Mouse (Mus musculus): Measurements from ENCODE around the gene Klhdc10. TPM values are rescaled to one million over a fixed set of nuclear protein-coding genes. Genes with fewer than 3 reads are reported as not detected.

Gene Klhdc10
- polyA plus RNA-seq, 1 experiment from 2014 or later = 12.0 TPM

DNA sequence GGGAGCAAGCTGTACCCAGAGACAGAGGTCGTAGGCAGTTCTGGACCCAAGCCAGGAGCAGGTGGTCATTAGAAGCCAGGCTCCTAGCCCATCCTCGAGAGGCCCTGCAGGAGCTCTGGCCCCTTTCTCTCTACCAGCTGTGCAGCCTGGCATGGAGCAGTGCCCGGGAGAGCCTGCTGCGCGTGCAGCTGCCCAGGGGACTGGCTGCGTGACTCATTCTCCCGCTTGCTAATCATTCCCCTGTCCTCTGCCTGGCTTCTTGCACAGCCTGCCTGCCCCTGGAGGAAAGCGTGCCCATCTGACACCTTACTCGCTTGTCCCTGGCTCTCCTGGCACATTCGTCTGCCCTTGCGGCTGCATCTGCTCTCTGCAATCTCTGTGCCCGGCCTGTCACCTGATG is 67.7 kb downstream of the Klhdc10 start:
- no peak overlapping the region for H3K27ac ChIP-seq
- H3K79me2 ChIP-seq (ENCODE audit: inconsistent target) = no peaks in the 10 kb centered on the region
- no peaks in the 10 kb centered on the region for H3K36me3 ChIP-seq (ENCODE audit: inconsistent target)
- whole genome bisulfite sequencing (ENCODE audit: missing documents) = 95% methylated on average over 12 of the region's 12 CpGs
- no peak overlapping the region for H3K4me3 ChIP-seq (ENCODE audit: inconsistent target)

DNA sequence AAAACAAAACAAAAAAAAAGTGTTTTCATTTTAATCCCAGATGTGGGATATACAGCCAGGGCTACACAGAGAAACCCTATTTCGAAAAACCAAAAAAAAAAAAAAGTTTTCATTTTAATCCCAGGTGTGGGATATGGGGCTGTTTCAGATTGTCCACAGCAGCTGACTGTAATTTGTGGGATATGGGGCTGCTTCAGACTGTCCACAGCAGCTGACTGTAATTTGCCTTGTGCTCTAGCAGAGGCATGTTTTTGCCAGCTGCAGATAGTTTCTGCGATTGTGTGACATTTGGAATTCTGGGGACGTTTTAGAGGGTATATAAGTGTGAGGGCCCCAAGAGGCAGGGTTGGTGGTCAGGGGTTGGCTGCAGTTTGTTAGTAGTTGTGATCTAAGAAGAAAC is 70.0 kb downstream of the Klhdc10 start:
- 97% methylated on average over 3 of the region's 3 CpGs for WGBS (ENCODE audit: missing documents)
- Histone ChIP-seq H3K4me3 (ENCODE audit: inconsistent target) (no peak overlapping the region), H3K36me3 (ENCODE audit: inconsistent target) (no peaks in the 10 kb centered on the region), H3K27ac (no peak overlapping the region), H3K79me2 (ENCODE audit: inconsistent target) (no peaks in the 10 kb centered on the region)

DNA sequence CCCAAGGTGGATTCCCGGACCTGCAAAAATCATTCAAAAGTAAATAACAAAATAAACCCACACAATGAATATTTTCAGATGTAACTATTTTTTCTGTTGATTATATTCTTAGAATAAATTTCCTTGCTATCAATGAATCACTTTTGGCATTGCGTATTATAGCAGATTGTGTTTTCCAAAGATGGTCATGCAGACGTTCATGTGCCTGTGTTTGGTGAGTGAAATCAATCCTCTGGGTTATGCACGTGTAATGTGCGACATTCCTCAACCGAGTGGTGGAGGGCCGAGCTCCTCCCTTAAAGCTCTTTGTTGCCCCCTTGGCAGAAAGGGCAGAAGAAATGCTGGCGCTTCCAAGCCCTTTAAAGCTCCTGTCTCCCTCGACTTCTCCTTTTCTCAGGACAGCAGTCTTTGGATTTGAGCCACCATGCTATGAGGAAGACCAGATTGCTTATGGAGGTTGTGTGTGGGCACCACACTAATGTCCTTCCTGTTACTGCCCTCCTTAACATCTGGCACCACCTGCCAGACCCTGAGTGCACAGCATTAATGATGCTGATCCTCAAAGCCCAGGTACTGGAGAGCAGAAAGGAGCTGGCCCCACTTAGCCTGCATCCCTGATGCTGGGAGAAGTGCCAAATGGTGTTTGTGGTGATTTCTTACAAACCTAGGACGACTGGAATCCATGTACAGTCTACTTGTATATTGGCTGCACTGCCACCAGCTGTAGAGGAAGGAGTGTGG is 74.5 kb downstream of the Klhdc10 start:
- H3K4me3 ChIP-seq (ENCODE audit: inconsistent target) = no peak overlapping the region
- no peaks in the 10 kb centered on the region for H3K79me2 ChIP-seq (ENCODE audit: inconsistent target)
- no peak overlapping the region for H3K27ac ChIP-seq
- H3K36me3 ChIP-seq (ENCODE audit: inconsistent target) = peaks cover 22% of the 10 kb centered on the region
- WGBS (ENCODE audit: missing documents) = 72% methylated on average over 10 of the region's 10 CpGs

DNA sequence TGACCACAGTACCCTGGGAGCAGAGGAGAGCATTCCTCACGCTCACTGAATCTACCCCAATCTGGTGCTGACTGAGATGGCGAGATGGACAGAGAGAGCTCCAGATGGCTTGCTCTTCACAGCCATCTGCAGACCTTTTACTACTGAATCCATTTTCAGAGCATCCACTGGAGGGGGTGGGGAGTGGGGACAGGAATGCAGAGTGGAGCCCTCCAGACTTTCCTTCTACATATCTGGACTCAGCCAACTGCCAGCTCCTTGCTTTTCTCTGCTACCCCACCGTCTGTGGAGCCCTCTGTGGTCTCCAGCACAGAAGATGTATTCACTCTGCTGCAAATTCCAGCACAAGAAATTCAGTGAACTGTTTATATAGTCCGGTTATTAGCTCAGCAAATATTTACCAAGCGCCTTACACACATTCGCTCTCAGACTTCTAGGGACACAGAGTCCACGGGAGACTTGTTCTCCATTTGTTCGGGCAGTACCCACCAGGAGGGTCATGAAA is 75.6 kb downstream of the Klhdc10 start:
- Histone ChIP-seq H3K79me2 (ENCODE audit: inconsistent target) (no peaks in the 10 kb centered on the region), H3K4me3 (ENCODE audit: inconsistent target) (no peak overlapping the region), H3K27ac (no peak overlapping the region), H3K36me3 (ENCODE audit: inconsistent target) (peaks cover 32% of the 10 kb centered on the region)
- WGBS (ENCODE audit: missing documents) = 92% methylated on average over 8 of the region's 8 CpGs

DNA sequence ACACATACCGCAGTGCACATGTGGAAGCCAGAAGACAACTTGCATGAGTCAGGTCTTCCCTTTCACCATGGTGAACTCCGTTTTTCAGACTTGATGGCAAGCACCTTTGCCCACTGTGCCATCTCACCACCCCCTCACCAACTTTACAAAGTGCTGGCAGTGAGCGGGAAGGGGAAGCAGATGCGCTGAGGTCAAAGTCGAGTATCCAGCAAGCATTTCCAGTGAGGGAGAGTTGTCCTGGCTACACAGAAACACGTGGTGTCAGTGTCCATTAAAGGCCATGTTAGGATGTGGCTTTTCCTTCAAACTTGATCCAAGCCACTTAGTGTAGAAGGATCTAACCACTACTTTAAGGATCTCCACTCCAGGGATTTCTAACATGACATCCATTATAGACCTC is 76.1 kb downstream of the Klhdc10 start:
- Histone ChIP-seq H3K4me3 (ENCODE audit: inconsistent target) (no peak overlapping the region), H3K79me2 (ENCODE audit: inconsistent target) (no peaks in the 10 kb centered on the region), H3K27ac (no peak overlapping the region), H3K36me3 (ENCODE audit: inconsistent target) (peaks cover 37% of the 10 kb centered on the region)
- WGBS (ENCODE audit: missing documents) = 94% methylated on average over 6 of the region's 6 CpGs

DNA sequence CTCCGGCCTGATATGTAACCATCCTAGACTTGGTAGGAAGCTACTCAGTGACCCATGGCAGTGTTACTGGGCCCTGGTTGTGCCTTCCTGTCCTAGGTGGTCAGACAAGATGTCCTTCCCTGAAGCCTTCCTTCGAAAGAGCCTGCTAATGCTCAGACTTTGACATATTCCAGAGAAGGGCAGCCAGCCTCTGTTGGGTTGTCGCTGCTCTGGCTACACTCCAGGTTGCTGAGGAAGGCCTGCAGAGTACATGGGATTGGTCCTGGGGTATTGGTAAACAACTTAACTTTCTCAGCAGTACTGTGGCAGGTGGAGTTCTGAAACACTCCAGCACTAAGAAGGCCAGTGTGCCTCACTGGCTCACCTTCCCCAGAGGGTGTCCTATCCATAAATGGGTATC is 77.8 kb downstream of the Klhdc10 start:
- peaks cover 53% of the 10 kb centered on the region for H3K36me3 ChIP-seq (ENCODE audit: inconsistent target)
- 97% methylated on average over 3 of the region's 3 CpGs for WGBS (ENCODE audit: missing documents)
- H3K79me2 ChIP-seq (ENCODE audit: inconsistent target) = no peaks in the 10 kb centered on the region
- H3K27ac ChIP-seq = no peak overlapping the region
- H3K4me3 ChIP-seq (ENCODE audit: inconsistent target) = no peak overlapping the region

DNA sequence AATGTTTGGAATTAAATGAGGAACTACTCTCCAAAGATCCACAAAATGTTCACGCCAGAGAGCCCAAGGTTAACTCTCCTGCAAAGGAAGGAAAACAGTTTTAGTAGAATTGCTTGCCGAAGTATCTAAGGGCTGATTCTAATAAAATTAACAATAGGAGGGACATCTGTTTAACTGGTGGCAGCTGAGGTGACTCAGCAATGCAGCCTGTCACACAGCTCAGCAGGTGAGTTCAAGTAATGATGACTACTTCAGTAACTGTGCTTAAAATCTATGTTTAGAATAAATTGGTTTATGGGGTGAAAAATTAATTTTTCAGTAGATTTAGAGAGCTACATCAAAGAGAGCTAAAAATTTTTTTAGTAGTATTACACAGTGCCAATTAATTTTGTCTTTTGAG is 81.2 kb downstream of the Klhdc10 start:
- H3K36me3 ChIP-seq (ENCODE audit: inconsistent target) = peaks cover 86% of the 10 kb centered on the region
- H3K4me3 ChIP-seq (ENCODE audit: inconsistent target) = no peak overlapping the region
- no peak overlapping the region for H3K27ac ChIP-seq
- H3K79me2 ChIP-seq (ENCODE audit: inconsistent target) = no peaks in the 10 kb centered on the region
- 95% methylated on average over 2 of the region's 2 CpGs for WGBS (ENCODE audit: missing documents)

DNA sequence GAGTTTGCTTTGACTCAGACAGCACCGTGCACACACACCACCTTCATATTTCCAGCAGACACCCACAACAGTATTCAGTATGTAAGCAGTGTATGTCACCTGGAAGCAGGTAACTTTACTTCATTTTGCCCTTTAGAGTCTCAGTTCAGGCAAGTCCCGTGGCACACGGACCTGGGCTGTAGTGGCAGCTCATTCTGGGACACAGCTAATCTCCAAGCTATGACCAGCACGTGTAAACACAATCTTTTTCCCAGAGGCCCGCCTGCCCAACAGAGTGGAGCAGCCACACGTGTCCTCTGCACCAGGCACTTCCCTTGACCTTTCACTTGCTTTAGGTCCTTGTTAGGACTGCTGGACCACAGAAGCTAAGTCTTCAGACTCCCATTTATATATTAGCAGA is 84.8 kb downstream of the Klhdc10 start:
- WGBS (ENCODE audit: missing documents) = 96% methylated on average over 6 of the region's 6 CpGs
- H3K4me3 ChIP-seq (ENCODE audit: inconsistent target) = no peak overlapping the region
- no peaks in the 10 kb centered on the region for H3K79me2 ChIP-seq (ENCODE audit: inconsistent target)
- H3K36me3 ChIP-seq (ENCODE audit: inconsistent target) = peaks cover 93% of the 10 kb centered on the region
- H3K27ac ChIP-seq = no peak overlapping the region

DNA sequence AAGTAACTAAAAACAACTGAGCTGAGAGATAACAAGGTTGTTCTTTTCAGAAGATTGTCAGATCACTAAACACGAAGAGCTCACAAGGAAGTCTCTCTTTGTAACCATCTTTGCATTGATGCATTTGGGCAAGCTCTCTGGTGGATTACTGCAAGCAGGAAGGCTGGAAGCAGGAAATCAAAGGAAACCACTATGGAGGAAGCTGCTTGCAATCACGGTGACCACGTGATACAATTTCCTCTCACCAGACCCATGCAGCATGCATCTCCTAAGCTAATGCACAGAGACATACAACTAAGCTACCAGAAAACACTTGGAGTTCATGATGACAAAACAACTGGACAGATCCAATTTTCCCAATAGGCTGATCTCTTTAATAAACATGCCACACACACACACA is 97.4 kb downstream of the Klhdc10 start:
- Histone ChIP-seq H3K79me2 (ENCODE audit: inconsistent target) (no peaks in the 10 kb centered on the region), H3K36me3 (ENCODE audit: inconsistent target) (peaks cover 64% of the 10 kb centered on the region), H3K27ac (peak overlapping the region; percentile 33; the same call in 1 of the 2 replicates), H3K4me3 (ENCODE audit: inconsistent target) (no peak overlapping the region)
- WGBS (ENCODE audit: missing documents) = 13% methylated on average over 3 of the region's 3 CpGs

Other genes starting within 250 kb of the Klhdc10 start
- gene Ube2h, start 97.3 kb upstream of the Klhdc10 start, polyA plus RNA-seq (2018) = 20.2 to 32.8 TPM (median 32.4 TPM) in 3 replicates
- 14.1 to 15.8 TPM (median 15.2 TPM) in 3 replicates for gene Zc3hc1, start 10.8 kb upstream of the Klhdc10 start, polyA plus RNA-seq (2018)
- 16.3 to 23.2 TPM (median 16.4 TPM) in 3 replicates for gene Tmem209, start 107.9 kb downstream of the Klhdc10 start, polyA plus RNA-seq (2018)
- not detected in 3 replicates for gene Ssmem1, start 108.0 kb downstream of the Klhdc10 start, polyA plus RNA-seq (2018)
- 0.20 TPM in 1 of 3 replicates, not detected in the others for gene Cpa2, start 139.7 kb downstream of the Klhdc10 start, polyA plus RNA-seq (2018)
- gene Cpa4, start 166.5 kb downstream of the Klhdc10 start, polyA plus RNA-seq (2018) = not detected in 3 replicates
- gene Cpa5, start 209.1 kb downstream of the Klhdc10 start, polyA plus RNA-seq (2018) = not detected in 3 replicates
- not detected in 3 replicates for gene Cpa1, start 237.3 kb downstream of the Klhdc10 start, polyA plus RNA-seq (2018)